Mouse (Mus musculus) CH12.LX (cell line): ENCODE data around the gene Gm21731.
"Not testable (repeated sequence)": the region's sequence is repeated elsewhere in the genome, so short reads cannot be mapped to it uniquely, and the experiment has no call there.

ENCODE experiments used
- KAT2A ChIP-seq: IDR thresholded peaks from 2 replicates; pipeline ENCODE4 v1.6.1; 2012; ENCODE audit warnings: low read length, improper control_type of control experiment, inconsistent platforms; ENCODE audit not compliant: insufficient replicate concordance
- MAFK ChIP-seq: IDR thresholded peaks from 2 replicates; pipeline ENCODE4 v1.6.1; 2011; ENCODE audit warnings: low read length, improper control_type of control experiment; ENCODE audit not compliant: insufficient replicate concordance
- MAX ChIP-seq: IDR thresholded peaks from 2 replicates; pipeline ENCODE4 v1.6.1; 2011; ENCODE audit warnings: low read length, improper control_type of control experiment

DNA sequence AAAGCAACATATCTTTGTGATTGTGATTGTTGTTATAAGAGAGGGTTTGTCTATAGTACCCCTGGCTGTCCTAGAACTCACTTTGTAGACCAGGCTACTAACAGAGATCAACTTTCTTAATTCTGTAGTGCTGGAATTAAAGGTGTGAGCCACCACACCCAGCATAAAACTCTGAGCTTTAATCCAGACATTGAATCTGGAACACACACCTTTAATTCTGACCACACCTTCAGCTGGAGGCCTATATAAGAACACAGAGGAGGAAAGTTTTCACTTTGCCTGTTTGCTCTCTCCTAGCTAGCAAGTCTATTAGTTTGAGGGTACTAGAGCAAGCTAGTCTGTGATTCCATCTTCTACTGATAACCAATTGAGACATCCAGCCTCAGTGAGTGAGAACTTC is at the start of gene Gm21731:
- TF ChIP-seq MAFK, KAT2A, MAX: not testable (repeated sequence)
